Mouse (Mus musculus) embryonic facial prominence, embryonic 15.5 days (tissue): ENCODE measurements around the gene Washc3. TPM values are rescaled to one million over a fixed set of nuclear protein-coding genes. Genes with fewer than 3 reads are reported as not detected.

ENCODE experiments used
- ATAC-seq: fragments of 200-750 bp; cut with Nextera tagmentation; 2 replicates; pipeline ENCODE4 v1.8.0; 2017; ENCODE audit warnings: low read depth, moderate TSS enrichment; ENCODE audit not compliant: insufficient number of reproducible peaks, low FRiP score, low TSS enrichment
- H3K27ac ChIP-seq: fragments of 300-500 bp; sonication (generic); replicated peaks from 2 replicates; pipeline ENCODE4 v1.5.1; 2015; ENCODE audit warnings: mild to moderate bottlenecking, inconsistent platforms
- H3K27me3 ChIP-seq: fragments of 300-500 bp; sonication (generic); 2 replicates; pipeline ENCODE4 v1.6.1; 2015; ENCODE audit warnings: inconsistent platforms
- H3K36me3 ChIP-seq: fragments of 300-500 bp; sonication (generic); 2 replicates; pipeline ENCODE4 v1.6.1; 2015; ENCODE audit warnings: mild to moderate bottlenecking, inconsistent platforms
- H3K4me1 ChIP-seq: fragments of 300-500 bp; sonication (generic); 2 replicates; pipeline ENCODE4 v1.6.1; 2015; ENCODE audit warnings: inconsistent platforms
- H3K4me2 ChIP-seq: fragments of 300-500 bp; sonication (generic); replicated peaks from 2 replicates; pipeline ENCODE4 v1.6.1; 2015; ENCODE audit warnings: mild to moderate bottlenecking, inconsistent platforms
- H3K4me3 ChIP-seq: fragments of 300-500 bp; sonication (generic); replicated peaks from 2 replicates; pipeline ENCODE4 v1.5.1; 2015; ENCODE audit warnings: mild to moderate bottlenecking, inconsistent platforms
- H3K9ac ChIP-seq: fragments of 300-500 bp; sonication (generic); 2 replicates; pipeline ENCODE4 v1.6.1; 2015; ENCODE audit warnings: inconsistent platforms
- H3K9me3 ChIP-seq: fragments of 300-500 bp; sonication (generic); replicated peaks from 2 replicates; pipeline ENCODE4 v1.6.1; 2016; ENCODE audit warnings: inconsistent platforms
- WGBS: fragments of 180-500 bp; shearing (Covaris S2); methylation state at CpG from one replicate; pipeline ENCODE4 v1.1.7; 2015; 5-methylcytosine and 5-hydroxymethylcytosine counted together
- polyA plus RNA-seq: library from polyadenylated mRNA; unstranded; fragments of >200 nt; fragmentation: Nextera tagmentation; extraction: Ambion mirVana; gene quantifications from 2 replicates; pipeline ENCODE4 v1.2.1, GENCODE M21; 2015

The Washc3 gene
- polyA plus RNA-seq, 1 experiment from 2014 or later: 63.8 TPM

- no peak overlapping the region for H3K4me3 ChIP-seq
- H3K4me2 ChIP-seq: no peak overlapping the region
- ATAC-seq: no peak
- H3K9me3 ChIP-seq: no peaks in the 10 kb centered on the region
- no peaks in the 10 kb centered on the region for H3K27me3 ChIP-seq
- no peaks in the 10 kb centered on the region for H3K4me1 ChIP-seq
- no peaks in the 10 kb centered on the region for H3K36me3 ChIP-seq
- WGBS: 65% methylated on average over 2 of the region's 2 CpGs
- H3K27ac ChIP-seq: no peak overlapping the region
- H3K9ac ChIP-seq: no peak overlapping the region
These were observed 54.7 kb downstream of the Washc3 start for GRCm38 (mm10) chr10:88255556-88255955.

- Histone ChIP-seq H3K4me1 (0 out of 2 replicates have a peak, but pooled peaks cover 4% of the 10 kb centered on the region), H3K4me2 (no peak overlapping the region), H3K9ac (no peak overlapping the region), H3K36me3 (no peaks in the 10 kb centered on the region), H3K9me3 (no peaks in the 10 kb centered on the region), H3K27ac (no peak overlapping the region; the same call in 1 of the 2 replicates), H3K4me3 (no peak overlapping the region), H3K27me3 (no peaks in the 10 kb centered on the region)
- ATAC-seq: no peak
- 59% methylated on average over 12 of the region's 12 CpGs for WGBS
These were observed 59.4 kb downstream of the Washc3 start for GRCm38 (mm10) chr10:88260309-88260708.

DNA sequence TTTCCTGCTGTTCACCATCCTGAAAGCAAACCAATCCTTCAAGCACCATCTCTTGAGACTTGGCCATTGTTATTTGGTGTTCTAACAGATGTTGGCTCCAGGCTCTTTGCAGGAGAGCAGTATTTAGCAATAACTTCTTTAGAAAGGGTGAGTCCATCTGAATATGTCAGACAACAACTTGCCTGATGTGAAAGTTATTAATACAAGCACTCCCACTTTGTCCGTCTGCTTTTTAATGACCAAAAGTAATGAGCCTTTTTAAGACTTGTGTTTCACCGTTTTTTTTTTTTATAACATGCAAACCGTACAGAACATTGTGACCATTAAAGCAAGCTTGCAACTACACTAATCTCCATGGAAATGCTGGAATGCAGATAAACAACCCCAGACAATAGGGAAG is 60.3 kb downstream of the Washc3 start:
- Histone ChIP-seq H3K9me3 (no peaks in the 10 kb centered on the region), H3K4me2 (no peak overlapping the region), H3K27me3 (no peaks in the 10 kb centered on the region), H3K27ac (peak overlapping the region; percentile 65), H3K4me3 (no peak overlapping the region), H3K9ac (no peak overlapping the region), H3K4me1 (0 out of 2 replicates have a peak, but pooled peaks cover 4% of the 10 kb centered on the region), H3K36me3 (no peaks in the 10 kb centered on the region)
- ATAC-seq: no peak
- WGBS: 41% methylated on average over 3 of the region's 3 CpGs

DNA sequence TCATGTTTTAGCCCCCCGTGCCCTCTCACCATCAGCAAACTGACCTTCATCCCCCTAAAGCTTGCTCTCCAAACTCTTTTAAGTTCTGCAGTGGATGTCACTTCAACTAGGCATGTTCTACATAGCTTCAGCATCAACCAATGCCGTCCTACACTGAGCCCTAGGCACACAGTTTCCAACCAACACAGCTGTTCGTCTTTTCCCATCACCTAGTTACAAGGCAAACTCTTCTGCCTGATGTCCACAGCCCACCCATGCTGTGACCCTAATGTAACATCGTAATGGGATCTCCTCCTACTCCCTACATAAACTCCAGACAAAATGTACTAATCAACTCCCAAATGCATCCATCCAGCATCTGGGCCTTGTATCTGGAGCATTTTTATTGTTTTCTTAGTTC is 62.5 kb downstream of the Washc3 start:
- H3K4me3 ChIP-seq: no peak overlapping the region
- H3K4me2 ChIP-seq: no peak overlapping the region
- no peaks in the 10 kb centered on the region for H3K36me3 ChIP-seq
- H3K4me1 ChIP-seq: 0 out of 2 replicates have a peak, but pooled peaks cover 4% of the 10 kb centered on the region
- H3K9me3 ChIP-seq: no peaks in the 10 kb centered on the region
- no peak for ATAC-seq
- H3K27ac ChIP-seq: no peak overlapping the region
- WGBS: 70% methylated on average over 4 of the region's 4 CpGs
- no peak overlapping the region for H3K9ac ChIP-seq
- no peaks in the 10 kb centered on the region for H3K27me3 ChIP-seq

GRCm38 (mm10) chr10:88274045-88274444 is 73.2 kb downstream of the Washc3 start:
- H3K36me3 ChIP-seq: no peaks in the 10 kb centered on the region
- ATAC-seq: no peak
- 64% methylated on average over 5 of the region's 5 CpGs for WGBS

GRCm38 (mm10) chr10:88281699-88282098 is 80.8 kb downstream of the Washc3 start:
- Histone ChIP-seq H3K9ac (no peak overlapping the region), H3K9me3 (no peaks in the 10 kb centered on the region), H3K27me3 (no peaks in the 10 kb centered on the region), H3K36me3 (no peaks in the 10 kb centered on the region), H3K27ac (no peak overlapping the region), H3K4me3 (no peak overlapping the region), H3K4me1 (no peaks in the 10 kb centered on the region; the same call in 1 of the 2 replicates), H3K4me2 (no peak overlapping the region)
- ATAC-seq: no peak
- WGBS: 73% methylated on average over 3 of the region's 3 CpGs

More at GRCm38 (mm10) chr10:88274045-88274444, 73.2 kb downstream of the Washc3 start:
- H3K4me3 ChIP-seq: no peak overlapping the region
- no peaks in the 10 kb centered on the region for H3K9me3 ChIP-seq
- H3K9ac ChIP-seq: no peak overlapping the region
- H3K27ac ChIP-seq: no peak overlapping the region; the same call in 1 of the 2 replicates
- H3K27me3 ChIP-seq: no peaks in the 10 kb centered on the region
- no peaks in the 10 kb centered on the region for H3K4me1 ChIP-seq
- H3K4me2 ChIP-seq: no peak overlapping the region

DNA sequence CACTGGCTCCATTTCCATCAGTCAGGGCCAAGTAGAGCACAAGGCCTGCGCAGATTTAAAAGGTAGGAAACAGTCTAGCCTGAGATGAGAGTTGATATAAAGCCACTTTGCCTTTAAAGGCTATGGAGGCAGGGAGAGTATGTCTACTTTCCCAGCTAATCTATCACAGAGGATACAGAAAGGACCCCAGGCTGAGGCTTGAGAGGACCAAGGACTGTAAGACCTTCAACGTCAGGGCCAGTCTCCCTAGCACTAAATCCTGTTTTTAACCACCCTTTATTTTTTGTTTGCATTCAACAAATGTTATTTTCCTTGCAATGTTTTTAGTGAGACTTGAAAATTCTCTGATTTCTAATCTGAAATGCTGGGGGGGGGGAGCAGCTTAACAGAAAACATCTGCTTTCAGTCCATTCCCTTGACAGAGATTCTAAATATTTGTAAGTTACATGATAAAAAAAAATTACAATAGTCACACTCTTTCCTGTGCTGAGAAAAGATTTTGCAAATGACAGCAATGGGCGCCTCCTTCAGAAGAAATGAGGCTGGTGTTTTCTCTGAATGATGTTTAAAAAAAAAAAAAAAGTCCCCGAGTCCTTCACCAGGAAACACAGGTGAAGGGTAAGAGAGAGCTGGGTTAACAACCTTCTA is 83.6 kb downstream of the Washc3 start:
- H3K4me2 ChIP-seq: no peak overlapping the region
- no peaks in the 10 kb centered on the region for H3K9me3 ChIP-seq
- no peak for ATAC-seq
- no peaks in the 10 kb centered on the region for H3K36me3 ChIP-seq
- H3K4me3 ChIP-seq: no peak overlapping the region
- no peaks in the 10 kb centered on the region; the same call in 1 of the 2 replicates for H3K4me1 ChIP-seq
- 72% methylated on average over 4 of the region's 4 CpGs for WGBS
- H3K27me3 ChIP-seq: no peaks in the 10 kb centered on the region
- no peak overlapping the region for H3K9ac ChIP-seq
- H3K27ac ChIP-seq: no peak overlapping the region

GRCm38 (mm10) chr10:88287261-88287660 is 86.4 kb downstream of the Washc3 start:
- no peak for ATAC-seq
- 66% methylated on average over 8 of the region's 8 CpGs for WGBS
- no peaks in the 10 kb centered on the region; the same call in 1 of the 2 replicates for H3K4me1 ChIP-seq
- no peak overlapping the region for H3K9ac ChIP-seq
- no peak overlapping the region for H3K4me2 ChIP-seq
- no peaks in the 10 kb centered on the region for H3K27me3 ChIP-seq
- no peak overlapping the region for H3K27ac ChIP-seq
- no peak overlapping the region for H3K4me3 ChIP-seq
- H3K9me3 ChIP-seq: no peaks in the 10 kb centered on the region
- H3K36me3 ChIP-seq: no peaks in the 10 kb centered on the region

DNA sequence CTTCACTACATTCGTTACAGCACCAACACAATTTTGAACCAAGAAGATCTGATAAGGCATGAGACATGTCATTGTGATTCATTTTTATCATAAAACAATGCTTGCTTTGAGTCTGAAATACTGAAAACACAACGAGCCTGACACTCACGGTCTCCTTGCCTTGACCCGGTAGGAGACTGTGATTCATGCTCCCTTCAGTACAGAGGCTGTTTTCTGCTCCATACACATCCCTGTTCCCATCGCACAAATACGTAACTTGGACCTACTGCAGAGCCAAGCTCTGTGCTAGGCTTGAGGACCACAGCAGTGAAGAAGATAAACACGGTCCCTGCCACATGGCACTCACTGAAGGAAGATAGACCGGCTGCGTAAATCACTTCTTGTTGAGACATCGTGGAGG is 87.2 kb downstream of the Washc3 start:
- H3K4me1 ChIP-seq: no peaks in the 10 kb centered on the region; the same call in 1 of the 2 replicates
- no peaks in the 10 kb centered on the region for H3K36me3 ChIP-seq
- no peak overlapping the region for H3K4me2 ChIP-seq
- no peaks in the 10 kb centered on the region for H3K9me3 ChIP-seq
- WGBS: 84% methylated on average over 10 of the region's 10 CpGs
- H3K27me3 ChIP-seq: no peaks in the 10 kb centered on the region
- no peak overlapping the region for H3K27ac ChIP-seq
- no peak overlapping the region for H3K9ac ChIP-seq
- no peak overlapping the region for H3K4me3 ChIP-seq
- ATAC-seq: no peak

GRCm38 (mm10) chr10:88295091-88295490 is 94.2 kb downstream of the Washc3 start:
- WGBS: 73% methylated on average over 6 of the region's 6 CpGs
- Histone ChIP-seq H3K9ac (no peak overlapping the region), H3K9me3 (0 out of 2 replicates have a peak, but pooled peaks cover 4% of the 10 kb centered on the region), H3K27ac (no peak overlapping the region), H3K4me3 (no peak overlapping the region), H3K4me2 (no peak overlapping the region), H3K27me3 (no peaks in the 10 kb centered on the region), H3K36me3 (no peaks in the 10 kb centered on the region), H3K4me1 (0 out of 2 replicates have a peak, but pooled peaks cover 3% of the 10 kb centered on the region)
- no peak for ATAC-seq
